Mouse (Mus musculus) forebrain, embryonic 10.5 days (tissue): ENCODE results near the gene R3hdm2. TPM values are rescaled to one million over a fixed set of nuclear protein-coding genes. Genes with fewer than 3 reads are reported as not detected.

Source experiments
- DNase-seq: peaks from one replicate; pipeline ENCODE4 v3.0.0-alpha.2; 2017; ENCODE audit warnings: low spot score; ENCODE audit errors: extremely low spot score
- H3K27ac ChIP-seq: fragments of 300-500 bp; sonication (generic); 2 replicates; pipeline ENCODE4 v1.5.1; 2016; ENCODE audit warnings: mild to moderate bottlenecking
- H3K27me3 ChIP-seq: fragments of 300-500 bp; sonication (generic); 2 replicates; pipeline ENCODE4 v1.6.1; 2016; ENCODE audit warnings: mild to moderate bottlenecking; ENCODE audit not compliant: poor library complexity, severe bottlenecking
- H3K36me3 ChIP-seq: fragments of 300-500 bp; sonication (generic); replicated peaks from 2 replicates; pipeline ENCODE4 v1.6.1; 2016; ENCODE audit warnings: mild to moderate bottlenecking, moderate library complexity
- H3K4me1 ChIP-seq: fragments of 300-500 bp; sonication (generic); 2 replicates; pipeline ENCODE4 v1.6.1; 2016
- H3K4me3 ChIP-seq: fragments of 300-500 bp; sonication (generic); 2 replicates; pipeline ENCODE4 v1.5.1; 2016; ENCODE audit warnings: mild to moderate bottlenecking, moderate library complexity
- H3K9me3 ChIP-seq: fragments of 300-500 bp; sonication (generic); 2 replicates; pipeline ENCODE4 v1.6.1; 2016; ENCODE audit warnings: mild to moderate bottlenecking, moderate library complexity
- WGBS: fragments of 180-500 bp; shearing (Covaris S2); methylation state at CpG from one replicate; pipeline ENCODE4 v1.1.7; 2016; 5-methylcytosine and 5-hydroxymethylcytosine counted together
- polyA plus RNA-seq: library from polyadenylated mRNA; unstranded; fragments of >200 nt; fragmentation: Nextera tagmentation; extraction: Ambion mirVana; gene quantifications from 2 replicates; pipeline ENCODE4 v1.2.1, GENCODE M21; 2016

The R3hdm2 gene
- polyA plus RNA-seq, 1 experiment from 2014 or later = 27.2 TPM

DNA sequence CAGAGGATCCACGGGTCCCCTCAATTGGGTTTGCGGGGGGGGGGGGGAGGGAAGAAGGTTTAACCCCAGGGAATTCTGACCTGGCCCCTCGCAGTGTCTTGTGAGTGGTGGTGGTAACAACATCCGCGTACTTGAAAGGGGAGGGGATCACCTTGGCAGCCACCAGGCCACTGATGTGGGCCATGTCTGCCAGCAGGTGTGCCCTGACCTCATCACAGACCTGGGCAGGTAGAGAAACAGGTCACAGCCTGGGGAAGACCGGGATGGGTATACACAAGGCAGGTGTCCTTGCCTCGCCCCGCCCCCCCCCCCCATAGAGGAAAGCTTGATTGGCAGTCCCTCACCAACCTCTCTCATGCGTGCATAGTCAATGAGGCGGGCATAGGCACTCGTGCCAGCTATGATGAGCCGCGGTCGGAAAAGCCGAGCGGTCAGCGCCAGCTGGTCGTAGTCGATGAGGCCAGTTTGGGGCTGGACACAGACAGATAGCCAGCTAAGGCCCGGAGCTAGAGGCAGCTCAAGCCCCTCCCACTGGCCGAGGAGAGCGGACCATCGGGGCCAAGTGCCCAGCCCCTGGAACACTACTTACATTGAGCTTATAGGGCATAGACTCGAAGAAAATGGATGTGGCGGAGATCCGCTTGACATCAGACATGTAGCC is 139.0 kb downstream of the R3hdm2 start:
- H3K9me3 ChIP-seq = peaks cover 11% of the 10 kb centered on the region; the same call in 1 of the 2 replicates
- H3K4me3 ChIP-seq = no peak overlapping the region
- peaks cover 41% of the 10 kb centered on the region for H3K36me3 ChIP-seq
- peaks cover 85% of the 10 kb centered on the region for H3K27me3 ChIP-seq
- peaks cover 68% of the 10 kb centered on the region for H3K4me1 ChIP-seq
- no peak overlapping the region for H3K27ac ChIP-seq
- no peak for DNase-seq
- 93% methylated on average over 26 of the region's 26 CpGs for WGBS

- Histone ChIP-seq H3K4me1 (peaks cover 68% of the 10 kb centered on the region), H3K27ac (no peak overlapping the region), H3K27me3 (peaks cover 85% of the 10 kb centered on the region), H3K36me3 (peaks cover 41% of the 10 kb centered on the region), H3K4me3 (peak overlapping the region; percentile 69; the same call in 1 of the 2 replicates), H3K9me3 (peaks cover 11% of the 10 kb centered on the region; the same call in 1 of the 2 replicates)
- no peak for DNase-seq
- 94% methylated on average over 37 of the region's 37 CpGs for WGBS
These were observed 140.0 kb downstream of the R3hdm2 start for GRCm38 (mm10) chr10:127519903-127520713.

DNA sequence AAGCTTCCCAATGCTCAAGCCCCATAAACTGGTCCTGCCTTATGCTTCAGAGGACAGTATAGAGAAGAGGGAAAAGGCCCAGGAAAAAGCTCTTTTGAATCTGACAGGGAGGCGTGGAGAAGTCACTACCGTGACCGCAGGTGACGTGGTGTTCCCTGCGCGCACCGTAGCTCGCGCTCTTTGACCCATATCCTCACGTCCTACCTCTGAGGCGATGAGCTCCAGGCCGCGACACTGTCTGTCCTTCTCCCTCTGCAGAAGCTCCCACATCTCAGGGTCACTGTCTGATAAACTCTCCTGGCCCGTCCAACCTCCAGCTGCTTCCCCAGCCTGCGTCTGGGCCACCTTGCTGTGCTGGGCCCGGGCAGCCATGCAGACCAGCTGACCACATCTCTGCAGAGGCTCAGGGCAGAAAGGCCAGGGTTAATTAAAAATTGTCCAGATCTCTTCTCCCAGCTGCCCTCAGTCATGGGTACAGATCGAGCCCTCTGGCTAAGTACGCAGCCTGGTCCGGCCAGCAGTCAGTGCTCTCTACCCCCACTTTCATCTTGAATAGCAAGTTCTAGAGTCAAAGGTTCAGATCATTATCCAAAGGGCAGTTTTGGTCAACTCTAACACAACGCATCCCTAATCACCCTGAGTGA is 140.7 kb downstream of the R3hdm2 start:
- DNase-seq = no peak
- Histone ChIP-seq H3K27ac (no peak overlapping the region), H3K27me3 (peaks cover 85% of the 10 kb centered on the region), H3K36me3 (peaks cover 41% of the 10 kb centered on the region), H3K9me3 (peaks cover 11% of the 10 kb centered on the region; the same call in 1 of the 2 replicates), H3K4me3 (peak overlapping the region; percentile 69), H3K4me1 (peaks cover 68% of the 10 kb centered on the region)
- WGBS = 85% methylated on average over 20 of the region's 20 CpGs

- Histone ChIP-seq H3K9me3 (peaks cover 11% of the 10 kb centered on the region; the same call in 1 of the 2 replicates), H3K27me3 (peaks cover 85% of the 10 kb centered on the region), H3K4me3 (peak overlapping the region; percentile 69), H3K36me3 (peaks cover 41% of the 10 kb centered on the region), H3K27ac (peak overlapping the region; percentile 87), H3K4me1 (peaks cover 68% of the 10 kb centered on the region)
- WGBS = 14% methylated on average over 12 of the region's 12 CpGs
- DNase-seq = no peak
These were observed 141.5 kb downstream of the R3hdm2 start for GRCm38 (mm10) chr10:127521611-127522080.

DNA sequence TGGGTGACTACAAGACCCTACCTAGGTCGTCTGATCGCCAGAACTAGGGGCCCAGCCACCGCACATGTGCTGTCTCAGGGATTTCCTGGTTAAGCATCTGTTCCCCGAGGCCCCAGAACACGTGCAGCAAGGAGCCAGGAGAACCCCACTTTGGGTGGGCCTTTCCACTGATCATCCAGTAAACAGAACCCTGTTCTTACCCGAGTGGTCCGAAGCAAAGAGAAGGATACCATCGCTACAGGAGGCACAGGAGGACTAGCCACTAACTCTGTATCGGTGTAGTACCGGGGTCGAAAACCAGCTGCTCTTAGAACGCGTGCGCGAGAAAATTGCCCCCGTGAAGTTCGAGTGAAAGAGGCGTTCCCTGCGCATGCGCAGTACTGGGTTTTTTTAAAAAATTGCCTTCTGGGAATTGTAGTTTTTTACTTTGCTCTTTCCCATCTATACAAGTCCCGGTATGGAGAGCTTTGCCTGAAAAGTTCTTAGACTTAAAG is 142.0 kb downstream of the R3hdm2 start, which contains the start of gene Shmt2:
Gene Shmt2 (minus strand): TSS at position 357 of the 494 bp plus-strand sequence.
- Histone ChIP-seq H3K27me3 (peaks cover 85% of the 10 kb centered on the region), H3K9me3 (peaks cover 11% of the 10 kb centered on the region; the same call in 1 of the 2 replicates), H3K4me1 (peaks cover 68% of the 10 kb centered on the region), H3K4me3 (peak within 1 kb of the TSS; percentile 69), H3K36me3 (peaks cover 38% of the 10 kb centered on the region), H3K27ac (peak within 1 kb of the TSS; percentile 87)
- WGBS = under 1% methylated on average over 21 of the region's 21 CpGs
- peak; percentile 89 for DNase-seq

- Histone ChIP-seq H3K27ac (peak overlapping the region; percentile 32; the same call in 1 of the 2 replicates), H3K36me3 (peaks cover 12% of the 10 kb centered on the region), H3K27me3 (peaks cover 85% of the 10 kb centered on the region), H3K9me3 (peaks cover 3% of the 10 kb centered on the region; the same call in 1 of the 2 replicates), H3K4me3 (peak overlapping the region; percentile 42), H3K4me1 (peaks cover 83% of the 10 kb centered on the region)
- under 1% methylated on average over 23 of the region's 23 CpGs for WGBS
- DNase-seq = no peak
These were observed 144.6 kb downstream of the R3hdm2 start for GRCm38 (mm10) chr10:127524646-127525255.

DNA sequence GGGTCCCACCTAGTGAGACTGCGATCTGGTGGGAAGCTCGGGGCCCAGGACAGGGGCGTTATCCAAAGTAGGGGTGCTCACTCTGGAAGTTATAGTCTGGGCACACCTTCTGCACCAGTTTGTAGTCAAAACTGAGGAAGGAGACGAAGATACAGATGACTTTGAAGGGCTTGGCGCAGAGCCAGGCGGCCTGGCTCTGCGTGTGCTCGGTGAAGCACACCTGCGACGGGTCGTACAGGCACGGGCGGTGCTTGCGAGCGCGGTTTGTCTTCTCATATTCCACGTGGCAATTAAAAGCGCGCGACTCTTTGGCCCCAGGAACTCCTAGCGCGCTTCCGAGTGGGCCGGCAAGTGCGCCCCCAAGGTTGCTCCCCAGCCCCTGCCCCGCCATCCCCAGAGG is 145.9 kb downstream of the R3hdm2 start:
- Histone ChIP-seq H3K27ac (peak overlapping the region; percentile 35; the same call in 1 of the 2 replicates), H3K4me1 (peaks cover 81% of the 10 kb centered on the region), H3K27me3 (peaks cover 85% of the 10 kb centered on the region), H3K36me3 (no peaks in the 10 kb centered on the region), H3K9me3 (no peaks in the 10 kb centered on the region), H3K4me3 (peak overlapping the region; percentile 42)
- WGBS = 2% methylated on average over 26 of the region's 26 CpGs
- no peak for DNase-seq

GRCm38 (mm10) chr10:127526681-127527080 is 146.6 kb downstream of the R3hdm2 start:
- DNase-seq = peak; percentile 72
- H3K27me3 ChIP-seq = peaks cover 92% of the 10 kb centered on the region
- no peak overlapping the region for H3K27ac ChIP-seq
- peak overlapping the region; percentile 42 for H3K4me3 ChIP-seq
- WGBS = under 1% methylated on average over 26 of the region's 26 CpGs
- peaks cover 81% of the 10 kb centered on the region for H3K4me1 ChIP-seq
- H3K36me3 ChIP-seq = no peaks in the 10 kb centered on the region
- no peaks in the 10 kb centered on the region for H3K9me3 ChIP-seq

GRCm38 (mm10) chr10:127527481-127527880 is 147.4 kb downstream of the R3hdm2 start:
- 2% methylated on average over 17 of the region's 17 CpGs for WGBS
- no peaks in the 10 kb centered on the region for H3K36me3 ChIP-seq
- H3K27me3 ChIP-seq = peaks cover 100% of the 10 kb centered on the region
- H3K9me3 ChIP-seq = no peaks in the 10 kb centered on the region
- H3K4me1 ChIP-seq = peaks cover 85% of the 10 kb centered on the region
- H3K4me3 ChIP-seq = peak overlapping the region; percentile 19; the same call in 1 of the 2 replicates
- DNase-seq = no peak
- H3K27ac ChIP-seq = 0 out of 2 replicates have a peak overlapping the region, but pooled peaks have one; percentile 22

DNA sequence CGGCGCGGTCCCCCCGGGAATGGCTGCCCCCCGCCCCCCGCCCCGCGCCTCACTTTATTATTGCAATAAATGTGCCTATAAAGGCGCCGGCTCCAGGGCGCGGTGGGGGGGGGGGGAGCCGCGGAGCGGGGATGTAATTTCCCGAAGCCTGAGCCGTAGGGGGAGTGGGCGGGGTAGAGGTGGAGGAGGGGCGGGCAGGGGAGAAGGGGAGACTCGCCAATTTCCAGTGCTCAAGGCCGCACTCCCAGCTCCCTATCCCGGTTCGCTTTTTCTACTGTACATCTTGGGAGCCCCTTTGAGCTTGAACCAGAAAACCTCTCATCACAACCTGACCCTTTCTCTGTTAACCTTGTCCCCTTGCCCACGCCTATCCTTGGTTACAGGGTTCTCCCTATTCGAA is 150.8 kb downstream of the R3hdm2 start:
- DNase-seq = no peak
- peak overlapping the region; percentile 53 for H3K4me3 ChIP-seq
- H3K4me1 ChIP-seq = peaks cover 93% of the 10 kb centered on the region
- no peaks in the 10 kb centered on the region for H3K36me3 ChIP-seq
- peaks cover 100% of the 10 kb centered on the region for H3K27me3 ChIP-seq
- H3K27ac ChIP-seq = peak overlapping the region; percentile 25; the same call in 1 of the 2 replicates
- no peaks in the 10 kb centered on the region for H3K9me3 ChIP-seq
- WGBS = under 1% methylated on average over 24 of the region's 25 CpGs

- 0% methylated on average over 4 of the region's 4 CpGs for WGBS
- Histone ChIP-seq H3K36me3 (no peaks in the 10 kb centered on the region), H3K27ac (no peak overlapping the region; the same call in 1 of the 2 replicates), H3K27me3 (peaks cover 100% of the 10 kb centered on the region), H3K9me3 (no peaks in the 10 kb centered on the region), H3K4me1 (peaks cover 93% of the 10 kb centered on the region), H3K4me3 (peak overlapping the region; percentile 53)
- DNase-seq = no peak
These were observed 151.4 kb downstream of the R3hdm2 start for GRCm38 (mm10) chr10:127531548-127531947.
